Mouse (Mus musculus) ES-Bruce4 (cell line): Measurements from ENCODE around the gene Elovl6. TPM values are rescaled to one million over a fixed set of nuclear protein-coding genes. Genes with fewer than 3 reads are reported as not detected.

Experiments
- H3K27ac ChIP-seq: 2 replicates; pipeline ENCODE4 v1.5.1; 2012; ENCODE audit warnings: low read length, inconsistent platforms; ENCODE audit not compliant: insufficient read depth
- H3K27me3 ChIP-seq: 2 replicates; pipeline ENCODE4 v1.6.1; 2012; ENCODE audit warnings: mild to moderate bottlenecking, low read length, inconsistent platforms; ENCODE audit not compliant: control insufficient read depth, poor library complexity, insufficient read depth, severe bottlenecking
- H3K36me3 ChIP-seq: 2 replicates; pipeline ENCODE4 v1.6.1; 2012; ENCODE audit warnings: inconsistent platforms, mild to moderate bottlenecking, low read length, moderate library complexity; ENCODE audit not compliant: control insufficient read depth, poor library complexity, insufficient read depth, severe bottlenecking
- H3K4me1 ChIP-seq: one replicate; pipeline ENCODE4 v1.8.1; 2011; ENCODE audit warnings: low read length; ENCODE audit not compliant: control insufficient read depth, insufficient read depth
- H3K4me3 ChIP-seq: 2 replicates; pipeline ENCODE4 v1.5.1; 2011; ENCODE audit warnings: low read depth, mild to moderate bottlenecking, low read length
- H3K9ac ChIP-seq: 2 replicates; pipeline ENCODE4 v1.6.1; 2012; ENCODE audit warnings: low read depth, mild to moderate bottlenecking, inconsistent platforms; ENCODE audit not compliant: poor library complexity, severe bottlenecking
- H3K9me3 ChIP-seq: replicated peaks from 2 replicates; pipeline ENCODE4 v1.6.1; 2012; ENCODE audit warnings: mild to moderate bottlenecking, low read length, inconsistent platforms; ENCODE audit not compliant: control insufficient read depth, poor library complexity, insufficient read depth, severe bottlenecking
- CTCF ChIP-seq: IDR thresholded peaks from one replicate; pipeline ENCODE4 v1.8.1; 2011; ENCODE audit warnings: low read depth, low read length
- EP300 ChIP-seq: IDR thresholded peaks from 2 replicates; pipeline ENCODE4 v1.6.1; 2011; ENCODE audit warnings: low read depth, low read length; ENCODE audit not compliant: insufficient read depth
- POLR2A ChIP-seq: IDR thresholded peaks from one replicate; pipeline ENCODE4 v1.8.1; 2011; ENCODE audit warnings: low read length; ENCODE audit not compliant: insufficient read depth
- polyA plus RNA-seq: library from polyadenylated mRNA; stranded (reverse); fragments of >200 nt; gene quantifications from 2 replicates; pipeline ENCODE4 v1.2.4, GENCODE M21; 2011; ENCODE audit warnings: low read depth; ENCODE audit not compliant: missing spikeins, insufficient read depth, insufficient read length

The Elovl6 gene
- polyA plus RNA-seq, 1 experiment = 124 TPM

- Histone ChIP-seq H3K36me3 (peaks cover 33% of the 10 kb centered on the region), H3K4me3 (no peak overlapping the region; the same call in 1 of the 2 replicates), H3K9me3 (no peaks in the 10 kb centered on the region), H3K27ac (no peak overlapping the region), H3K4me1 (peaks cover 12% of the 10 kb centered on the region), H3K27me3 (no peaks in the 10 kb centered on the region), H3K9ac (no peak overlapping the region)
- no peak for TF ChIP-seq CTCF
- no peak for TF ChIP-seq POLR2A
- no peak for TF ChIP-seq EP300
Observed at GRCm38 (mm10) chr3:129557566-129557965, 25.4 kb downstream of the Elovl6 start.

DNA sequence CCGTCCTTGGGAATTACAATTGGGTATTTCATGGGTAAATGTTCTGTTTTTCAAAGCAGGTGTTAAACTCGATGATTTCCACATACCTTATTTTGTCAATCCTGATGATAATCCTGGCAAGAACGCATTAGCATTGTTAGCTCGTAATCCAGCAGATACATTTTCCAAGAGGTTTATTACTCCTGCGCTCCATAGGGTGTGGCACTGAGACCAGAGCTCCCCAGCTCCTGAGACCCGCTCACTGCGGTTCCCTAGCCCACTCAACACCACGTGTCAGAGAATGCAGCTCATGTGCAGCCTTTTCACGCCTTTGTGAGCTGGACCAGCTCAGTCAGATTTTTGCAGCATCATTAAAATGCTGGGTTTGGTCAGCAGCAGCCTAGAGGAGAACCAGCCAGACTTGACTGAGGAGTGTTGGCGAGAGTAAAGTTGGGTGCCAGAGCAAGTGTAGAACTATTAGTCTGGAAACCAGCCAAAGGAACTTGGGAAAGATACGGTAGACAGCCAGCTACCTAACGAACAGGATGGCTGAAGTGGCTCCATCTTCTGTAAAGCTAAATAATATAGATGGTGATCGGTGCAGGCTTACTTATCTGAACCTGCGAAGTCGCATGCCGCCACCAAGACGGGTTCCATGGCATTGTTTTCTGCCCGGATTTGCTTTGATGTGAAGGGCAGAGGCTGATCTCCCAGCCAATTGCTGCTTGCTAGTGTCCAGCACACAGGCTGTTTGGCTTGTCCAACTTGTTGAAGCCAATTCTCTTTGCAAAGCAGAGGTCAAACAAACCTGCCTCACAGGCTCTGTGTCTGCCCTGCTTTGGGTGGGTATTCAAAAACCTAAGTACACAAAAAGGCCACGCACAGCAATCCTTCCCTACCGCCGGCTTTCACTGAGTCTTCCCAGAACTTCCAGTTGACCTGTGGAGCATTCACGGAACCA lies 26.1 kb downstream of the Elovl6 start:
- Histone ChIP-seq H3K36me3 (peaks cover 28% of the 10 kb centered on the region), H3K27me3 (no peaks in the 10 kb centered on the region), H3K9ac (no peak overlapping the region), H3K27ac (no peak overlapping the region), H3K4me1 (peaks cover 12% of the 10 kb centered on the region), H3K9me3 (no peaks in the 10 kb centered on the region), H3K4me3 (no peak overlapping the region; the same call in 1 of the 2 replicates)
- TF ChIP-seq EP300 (no peak), CTCF (no peak), POLR2A (no peak)

DNA sequence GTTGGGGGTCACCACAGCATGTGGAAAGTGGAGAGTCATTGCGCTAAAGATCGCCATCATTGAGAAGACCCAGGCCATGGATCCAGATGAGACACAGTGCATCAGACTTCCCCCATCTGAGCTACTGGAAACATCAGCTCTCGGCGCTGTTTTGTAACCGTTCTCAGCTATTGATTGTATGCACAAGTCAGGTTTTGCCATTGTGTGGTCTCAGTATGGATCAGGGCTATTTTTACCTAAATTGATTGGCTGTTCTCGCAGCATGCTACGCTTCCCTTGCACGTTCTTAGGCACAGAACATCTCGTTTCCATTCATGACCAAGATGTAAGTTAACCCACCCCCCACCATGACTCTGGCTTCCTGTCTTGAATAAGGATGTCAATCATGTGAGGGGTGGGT lies 27.9 kb downstream of the Elovl6 start:
- H3K36me3 ChIP-seq = peaks cover 26% of the 10 kb centered on the region

GRCm38 (mm10) chr3:129561011-129561410 lies 28.9 kb downstream of the Elovl6 start:
- TF ChIP-seq EP300 (no peak), POLR2A (no peak), CTCF (no peak)
- Histone ChIP-seq H3K9ac (no peak overlapping the region), H3K27me3 (no peaks in the 10 kb centered on the region), H3K4me1 (peaks cover 7% of the 10 kb centered on the region), H3K4me3 (no peak overlapping the region), H3K27ac (no peak overlapping the region), H3K9me3 (no peaks in the 10 kb centered on the region), H3K36me3 (peaks cover 26% of the 10 kb centered on the region)

More for the DNA sequence above, 27.9 kb downstream of the Elovl6 start:
- no peak overlapping the region for H3K27ac ChIP-seq
- no peaks in the 10 kb centered on the region for H3K9me3 ChIP-seq
- H3K4me3 ChIP-seq = no peak overlapping the region
- no peaks in the 10 kb centered on the region for H3K27me3 ChIP-seq
- no peak overlapping the region for H3K9ac ChIP-seq
- no peak for TF ChIP-seq CTCF
- TF ChIP-seq POLR2A = no peak
- TF ChIP-seq EP300 = no peak
- H3K4me1 ChIP-seq = peaks cover 7% of the 10 kb centered on the region

- H3K4me3 ChIP-seq = no peak overlapping the region
Observed at GRCm38 (mm10) chr3:129561853-129562252, 29.7 kb downstream of the Elovl6 start.

GRCm38 (mm10) chr3:129562411-129562810 lies 30.3 kb downstream of the Elovl6 start:
- no peak for TF ChIP-seq POLR2A
- no peak for TF ChIP-seq EP300
- TF ChIP-seq CTCF = no peak
- Histone ChIP-seq H3K36me3 (peaks cover 23% of the 10 kb centered on the region), H3K4me3 (no peak overlapping the region)

More at GRCm38 (mm10) chr3:129561853-129562252, 29.7 kb downstream of the Elovl6 start:
- Histone ChIP-seq H3K27ac (no peak overlapping the region), H3K9me3 (no peaks in the 10 kb centered on the region), H3K36me3 (peaks cover 23% of the 10 kb centered on the region), H3K4me1 (peaks cover 7% of the 10 kb centered on the region), H3K27me3 (no peaks in the 10 kb centered on the region), H3K9ac (no peak overlapping the region)
- TF ChIP-seq CTCF (no peak), POLR2A (no peak), EP300 (no peak)

More at GRCm38 (mm10) chr3:129562411-129562810, 30.3 kb downstream of the Elovl6 start:
- Histone ChIP-seq H3K4me1 (peaks cover 4% of the 10 kb centered on the region), H3K27ac (no peak overlapping the region), H3K9ac (no peak overlapping the region), H3K9me3 (no peaks in the 10 kb centered on the region), H3K27me3 (no peaks in the 10 kb centered on the region)
